Mouse (Mus musculus) embryonic facial prominence, embryonic 10.5 days (tissue): ENCODE data around the gene Erich3. TPM values are rescaled to one million over a fixed set of nuclear protein-coding genes. Genes with fewer than 3 reads are reported as not detected.
"Not testable (repeated sequence)": the region's sequence is repeated elsewhere in the genome, so short reads cannot be mapped to it uniquely, and the experiment has no call there.

ENCODE experiments used
- DNase-seq: peaks from one replicate; pipeline ENCODE4 v3.0.0-alpha.2; 2017; ENCODE audit warnings: low spot score
- H3K27ac ChIP-seq: fragments of 300-500 bp; sonication (generic); replicated peaks from 2 replicates; pipeline ENCODE4 v1.5.1; 2016; ENCODE audit warnings: mild to moderate bottlenecking
- H3K27me3 ChIP-seq: fragments of 300-500 bp; sonication (generic); replicated peaks from 2 replicates; pipeline ENCODE4 v1.6.1; 2016; ENCODE audit warnings: low read depth, mild to moderate bottlenecking; ENCODE audit not compliant: poor library complexity, severe bottlenecking
- H3K36me3 ChIP-seq: fragments of 300-500 bp; sonication (generic); replicated peaks from 2 replicates; pipeline ENCODE4 v1.6.1; 2016; ENCODE audit warnings: mild to moderate bottlenecking, moderate library complexity
- H3K4me1 ChIP-seq: fragments of 300-500 bp; sonication (generic); 2 replicates; pipeline ENCODE4 v1.6.1; 2016
- H3K4me3 ChIP-seq: fragments of 300-500 bp; sonication (generic); 2 replicates; pipeline ENCODE4 v1.5.1; 2016; ENCODE audit warnings: mild to moderate bottlenecking, moderate library complexity
- H3K9me3 ChIP-seq: fragments of 300-500 bp; sonication (generic); 2 replicates; pipeline ENCODE4 v1.6.1; 2016; ENCODE audit warnings: mild to moderate bottlenecking
- WGBS: fragments of 180-500 bp; shearing (Covaris S2); methylation state at CpG from one replicate; pipeline ENCODE4 v1.1.7; 2016; 5-methylcytosine and 5-hydroxymethylcytosine counted together
- polyA plus RNA-seq: library from polyadenylated mRNA; unstranded; fragments of >200 nt; fragmentation: Nextera tagmentation; extraction: Ambion mirVana; gene quantifications from 2 replicates; pipeline ENCODE4 v1.2.1, GENCODE M21; 2016

The Erich3 gene
- polyA plus RNA-seq: 0.19 and 0.36 TPM in 2 replicates

DNA sequence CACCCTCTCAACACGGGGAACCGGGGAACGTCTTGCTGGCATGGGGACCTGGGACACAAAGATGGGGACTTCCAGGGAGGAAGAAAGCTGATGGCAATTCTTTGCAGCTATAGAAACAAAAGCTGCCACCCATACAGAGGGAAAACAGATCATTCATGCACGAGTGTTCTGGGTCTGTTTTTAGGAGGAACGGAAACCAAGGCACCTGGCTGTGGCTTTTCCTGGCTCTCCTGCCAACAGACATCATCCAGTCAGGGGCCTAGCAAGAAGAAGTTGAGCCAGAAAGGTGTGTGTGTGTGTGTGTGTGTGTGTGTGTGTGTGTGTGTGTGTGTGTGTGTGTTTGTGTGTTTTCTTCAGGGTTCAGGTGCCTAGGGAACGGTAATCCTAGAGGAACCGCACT lies at the start of gene Erich3:
Gene Erich3 (plus strand): TSS at position 315 of the 400 bp plus-strand sequence.
- DNase-seq: no peak
- H3K27ac ChIP-seq: no peak within 1 kb of the TSS
- no peaks in the 10 kb centered on the region for H3K9me3 ChIP-seq
- H3K4me3 ChIP-seq: peak within 1 kb of the TSS; percentile 56
- no peaks in the 10 kb centered on the region for H3K36me3 ChIP-seq
- H3K27me3 ChIP-seq: peaks cover 53% of the 10 kb centered on the region
- H3K4me1 ChIP-seq: peaks cover 11% of the 10 kb centered on the region
- 31% methylated on average over 7 of the region's 7 CpGs for WGBS

DNA sequence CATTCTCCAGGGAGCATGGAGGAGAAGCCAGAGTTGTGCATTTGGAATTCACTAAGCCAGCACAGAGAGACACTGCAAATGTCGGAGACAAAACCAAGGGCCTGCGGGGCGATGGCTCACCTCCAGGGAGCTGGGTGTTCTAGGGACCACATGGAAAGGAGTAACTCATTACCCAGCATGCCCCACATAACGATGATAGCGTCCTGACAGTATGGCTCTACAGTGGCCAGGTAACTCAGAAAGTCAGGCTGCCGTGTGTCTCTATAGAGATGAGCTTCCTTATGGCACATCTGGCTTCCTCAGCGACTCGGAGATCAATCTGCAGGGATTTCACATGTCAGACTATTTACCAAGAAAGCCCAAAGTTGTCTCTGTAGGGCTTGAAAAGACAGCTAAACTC lies 48.9 kb upstream of the Erich3 start:
- 90% methylated on average over 8 of the region's 8 CpGs for WGBS
- Histone ChIP-seq H3K27ac (no peak overlapping the region), H3K36me3 (peaks cover 46% of the 10 kb centered on the region), H3K27me3 (no peaks in the 10 kb centered on the region), H3K9me3 (no peaks in the 10 kb centered on the region), H3K4me3 (no peak overlapping the region), H3K4me1 (no peaks in the 10 kb centered on the region)
- no peak for DNase-seq

DNA sequence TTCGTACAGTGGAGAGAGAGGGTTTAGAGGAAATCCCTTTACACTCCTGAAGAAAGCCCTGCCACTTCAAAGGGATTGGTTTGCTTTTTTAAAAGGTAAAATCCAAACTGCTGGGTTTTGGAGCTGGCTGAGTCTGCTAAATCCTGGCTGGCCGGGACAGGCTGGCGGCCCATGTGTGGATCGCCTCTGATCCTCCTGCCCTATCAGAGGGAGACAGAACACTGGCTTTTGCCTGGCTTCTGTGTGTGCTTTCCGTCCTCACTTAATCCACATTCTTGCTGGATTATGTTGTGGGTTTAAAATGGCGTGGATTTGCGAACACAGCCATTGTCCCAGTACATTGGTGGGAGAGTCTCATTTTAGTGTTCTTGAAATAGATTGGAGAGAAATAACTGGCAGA lies 48.4 kb upstream of the Erich3 start:
- 86% methylated on average over 7 of the region's 7 CpGs for WGBS
- Histone ChIP-seq H3K27ac (no peak overlapping the region), H3K4me1 (no peaks in the 10 kb centered on the region), H3K27me3 (no peaks in the 10 kb centered on the region), H3K9me3 (no peaks in the 10 kb centered on the region), H3K4me3 (no peak overlapping the region), H3K36me3 (peaks cover 50% of the 10 kb centered on the region)
- DNase-seq: no peak

DNA sequence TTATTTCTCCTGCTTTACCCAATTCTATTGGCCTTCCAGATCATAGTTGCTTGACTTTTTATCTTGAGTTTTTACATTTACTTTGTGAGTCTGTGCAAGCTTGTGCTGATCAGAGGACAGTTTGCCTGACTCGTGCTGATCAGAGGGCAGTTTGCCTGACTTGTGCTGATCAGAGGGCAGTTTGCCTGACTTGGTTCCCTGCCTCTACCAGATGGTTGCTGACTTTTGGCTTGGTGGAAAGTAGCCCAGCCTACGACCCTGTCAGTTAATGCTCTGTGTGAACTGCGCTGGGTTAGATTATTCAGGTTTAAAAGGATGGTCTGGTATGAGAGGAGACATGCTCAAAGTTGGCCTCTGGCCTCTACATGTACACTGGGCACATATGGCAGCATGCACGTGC lies 47.6 kb upstream of the Erich3 start:
- H3K4me1 ChIP-seq: no peaks in the 10 kb centered on the region
- WGBS: 93% methylated on average over 4 of the region's 4 CpGs

DNA sequence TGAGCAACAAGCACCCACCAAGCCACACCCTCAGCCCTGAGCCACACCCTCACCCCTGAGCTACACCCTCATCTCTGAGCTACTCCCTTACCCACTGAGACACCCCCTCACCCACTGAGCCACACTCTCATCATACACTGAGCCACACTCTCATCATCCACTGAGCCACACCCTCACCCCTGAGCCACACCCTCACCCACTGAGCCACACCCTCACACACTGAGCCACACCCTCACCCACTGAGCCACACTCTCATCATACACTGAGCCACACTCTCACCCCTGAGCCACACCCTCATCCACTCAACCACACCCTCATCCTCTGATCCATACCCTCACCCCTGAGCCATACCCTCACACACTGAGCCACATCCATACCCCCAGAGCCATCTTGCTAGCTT lies 35.4 kb upstream of the Erich3 start:
- Histone ChIP-seq H3K27me3 (no peaks in the 10 kb centered on the region), H3K4me1 (no peaks in the 10 kb centered on the region), H3K9me3 (no peaks in the 10 kb centered on the region), H3K27ac (no peak overlapping the region), H3K4me3 (no peak overlapping the region), H3K36me3 (peaks cover 5% of the 10 kb centered on the region; the same call in 1 of the 2 replicates)
- no peak for DNase-seq

More for the DNA sequence above, 47.6 kb upstream of the Erich3 start:
- Histone ChIP-seq H3K9me3 (no peaks in the 10 kb centered on the region), H3K36me3 (peaks cover 50% of the 10 kb centered on the region), H3K27ac (no peak overlapping the region), H3K27me3 (no peaks in the 10 kb centered on the region), H3K4me3 (no peak overlapping the region)
- DNase-seq: no peak

DNA sequence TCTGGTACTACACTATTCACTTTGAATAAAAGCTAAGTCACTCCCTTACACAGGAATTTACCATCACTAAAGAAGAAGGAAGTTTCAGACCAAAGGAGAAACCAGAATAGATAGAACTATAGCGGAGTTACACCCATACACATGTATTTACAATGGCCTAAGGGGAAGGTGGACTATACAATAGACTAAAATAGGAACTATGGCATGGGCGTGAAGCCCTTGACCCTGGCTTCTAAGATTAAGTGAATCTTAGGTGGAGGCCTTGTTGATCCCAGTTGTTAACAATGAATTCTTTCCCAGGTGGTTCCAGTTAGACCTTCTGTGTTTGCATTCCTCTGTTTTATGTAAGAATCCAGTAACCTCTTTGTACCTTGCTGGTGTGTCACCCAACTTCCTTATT lies 32.4 kb upstream of the Erich3 start:
- H3K27ac ChIP-seq, H3K27me3 ChIP-seq, H3K4me1 ChIP-seq, H3K9me3 ChIP-seq, H3K4me3 ChIP-seq, H3K36me3 ChIP-seq, DNase-seq: not testable (repeated sequence)
- WGBS: 87% methylated on average over 2 of the region's 2 CpGs

DNA sequence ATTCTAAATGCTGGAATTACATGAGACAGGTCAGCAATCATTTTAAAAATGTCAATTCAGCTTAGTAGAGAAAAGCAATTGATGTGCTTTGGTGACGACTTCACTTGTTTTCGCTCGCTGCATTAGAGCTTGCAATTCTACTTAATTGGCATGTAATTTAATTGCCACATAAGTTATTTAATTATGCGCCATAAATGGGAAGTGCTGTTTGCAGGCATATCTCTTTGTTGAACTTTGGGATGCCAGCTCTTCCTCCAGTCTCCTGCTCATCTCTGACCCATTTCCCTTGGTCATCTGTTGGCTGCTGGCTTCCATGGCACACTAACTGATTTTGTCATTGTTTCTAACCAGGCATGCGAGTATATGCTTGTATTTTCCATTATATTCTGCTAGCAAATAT lies 30.6 kb upstream of the Erich3 start:
- WGBS: 84% methylated on average over 5 of the region's 5 CpGs
- Histone ChIP-seq H3K9me3 (no peaks in the 10 kb centered on the region), H3K27ac (no peak overlapping the region), H3K4me3 (no peak overlapping the region), H3K4me1 (no peaks in the 10 kb centered on the region), H3K27me3 (no peaks in the 10 kb centered on the region), H3K36me3 (no peaks in the 10 kb centered on the region)
- DNase-seq: no peak

DNA sequence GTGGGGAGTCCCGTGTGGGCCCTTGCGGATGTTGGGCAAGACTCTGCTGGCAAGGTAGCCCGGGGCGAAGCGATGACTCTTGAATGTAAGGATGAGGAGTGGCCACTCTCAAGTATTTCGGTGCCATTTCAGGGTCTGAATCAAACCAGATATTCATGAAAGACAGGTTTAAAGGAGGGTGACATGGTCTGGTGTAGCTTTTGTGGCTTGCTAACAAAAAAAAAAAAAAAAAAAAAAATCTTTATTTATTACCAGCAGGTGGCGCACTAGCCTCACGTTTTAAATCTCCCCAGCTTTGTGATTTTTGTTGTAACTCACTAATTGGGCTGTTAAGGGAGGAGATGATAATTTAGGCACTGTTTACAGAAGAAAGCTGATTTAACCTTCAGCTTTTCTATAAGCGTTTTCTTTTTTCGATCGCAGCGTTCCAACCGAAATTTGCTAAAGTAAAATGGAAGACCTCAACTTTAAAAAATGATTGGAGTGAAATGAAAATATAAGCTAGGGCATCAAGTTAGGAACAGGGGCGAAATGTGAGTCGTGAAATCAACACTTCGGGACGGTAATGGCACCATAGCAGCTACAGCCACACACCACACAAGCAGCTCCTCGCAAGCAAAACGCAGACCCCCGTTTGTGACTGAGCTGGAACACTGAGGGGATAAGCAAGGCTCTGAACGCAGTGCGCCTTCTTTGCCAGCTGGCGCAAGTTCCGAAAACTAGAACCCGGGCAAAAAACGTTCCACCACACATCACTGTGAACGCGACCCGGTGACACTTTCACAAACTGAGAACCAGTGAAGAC lies 16.8 kb upstream of the Erich3 start:
- Histone ChIP-seq H3K4me3 (0 out of 2 replicates have a peak overlapping the region, but pooled peaks have one; percentile 5), H3K27ac (no peak overlapping the region)
- 64% methylated on average over 29 of the region's 29 CpGs for WGBS

DNA sequence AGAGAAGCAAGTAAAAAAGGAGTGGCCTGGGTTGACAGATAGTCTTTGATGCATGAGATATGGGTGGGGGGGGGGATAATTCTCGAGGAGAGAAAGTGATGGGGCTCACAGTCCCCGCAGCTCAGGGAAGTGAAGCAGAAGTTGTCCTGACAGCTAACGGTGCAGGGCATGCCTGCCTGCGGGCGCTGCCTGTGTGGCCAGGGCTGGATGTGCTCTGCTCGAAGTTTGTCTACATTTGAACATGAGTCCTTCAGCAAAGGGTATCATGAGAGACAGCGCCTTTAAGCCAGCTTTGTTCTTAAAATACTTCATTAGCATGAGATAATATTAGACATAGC lies 16.2 kb upstream of the Erich3 start:
- H3K4me1 ChIP-seq: peaks cover 15% of the 10 kb centered on the region
- no peak overlapping the region for H3K27ac ChIP-seq
- DNase-seq: no peak
- H3K4me3 ChIP-seq: no peak overlapping the region
- WGBS: 73% methylated on average over 7 of the region's 7 CpGs
- no peaks in the 10 kb centered on the region for H3K9me3 ChIP-seq
- no peaks in the 10 kb centered on the region for H3K36me3 ChIP-seq
- H3K27me3 ChIP-seq: peaks cover 18% of the 10 kb centered on the region

More for the DNA sequence above, 16.8 kb upstream of the Erich3 start:
- Histone ChIP-seq H3K36me3 (no peaks in the 10 kb centered on the region), H3K4me1 (peaks cover 15% of the 10 kb centered on the region), H3K27me3 (peaks cover 12% of the 10 kb centered on the region), H3K9me3 (no peaks in the 10 kb centered on the region)
- DNase-seq: no peak

DNA sequence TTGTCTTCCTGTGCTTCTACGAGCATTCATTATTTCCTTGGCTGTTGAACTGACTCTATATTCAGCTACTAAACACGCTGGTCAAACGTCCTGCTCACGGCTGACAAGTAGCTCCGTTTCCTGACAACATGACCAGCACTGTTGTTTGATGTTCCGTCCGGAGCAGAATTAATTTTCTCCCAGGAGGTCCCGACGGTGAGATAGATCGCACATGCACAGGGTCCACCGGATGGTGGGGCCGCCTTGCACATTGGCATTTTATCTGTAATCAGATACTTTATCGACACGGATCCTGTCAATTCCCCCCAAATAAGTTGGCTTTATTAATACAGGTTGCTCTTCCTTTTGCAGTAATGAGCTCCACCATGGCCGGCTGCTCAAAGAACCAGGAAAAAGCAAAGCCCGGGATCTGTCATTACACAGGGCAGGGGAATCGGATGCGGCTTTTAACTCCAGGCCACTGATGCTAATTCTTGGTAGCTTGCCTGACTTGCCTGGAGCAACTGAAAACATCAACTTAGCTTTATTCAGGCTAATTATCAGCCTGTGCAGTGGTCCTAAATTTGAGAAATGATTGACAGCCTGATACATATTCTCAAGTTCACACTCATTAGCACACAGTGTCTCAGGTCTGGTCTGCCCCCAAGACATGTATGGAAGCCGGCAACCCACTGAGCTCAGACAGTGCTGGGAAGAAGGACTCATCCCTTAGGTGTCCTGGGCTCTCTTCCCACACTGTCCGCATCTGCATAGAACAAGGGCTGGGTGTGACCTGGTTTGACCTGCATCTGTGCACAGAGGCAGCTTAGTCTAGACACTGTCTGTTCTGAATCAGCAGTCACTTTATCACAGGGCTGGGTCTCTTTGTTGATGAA lies 14.0 kb upstream of the Erich3 start:
- no peak for DNase-seq
- H3K9me3 ChIP-seq: no peaks in the 10 kb centered on the region
- H3K36me3 ChIP-seq: no peaks in the 10 kb centered on the region
- 67% methylated on average over 20 of the region's 20 CpGs for WGBS
- H3K27ac ChIP-seq: no peak overlapping the region
- peaks cover 22% of the 10 kb centered on the region for H3K27me3 ChIP-seq
- peaks cover 30% of the 10 kb centered on the region for H3K4me1 ChIP-seq
- no peak overlapping the region for H3K4me3 ChIP-seq

DNA sequence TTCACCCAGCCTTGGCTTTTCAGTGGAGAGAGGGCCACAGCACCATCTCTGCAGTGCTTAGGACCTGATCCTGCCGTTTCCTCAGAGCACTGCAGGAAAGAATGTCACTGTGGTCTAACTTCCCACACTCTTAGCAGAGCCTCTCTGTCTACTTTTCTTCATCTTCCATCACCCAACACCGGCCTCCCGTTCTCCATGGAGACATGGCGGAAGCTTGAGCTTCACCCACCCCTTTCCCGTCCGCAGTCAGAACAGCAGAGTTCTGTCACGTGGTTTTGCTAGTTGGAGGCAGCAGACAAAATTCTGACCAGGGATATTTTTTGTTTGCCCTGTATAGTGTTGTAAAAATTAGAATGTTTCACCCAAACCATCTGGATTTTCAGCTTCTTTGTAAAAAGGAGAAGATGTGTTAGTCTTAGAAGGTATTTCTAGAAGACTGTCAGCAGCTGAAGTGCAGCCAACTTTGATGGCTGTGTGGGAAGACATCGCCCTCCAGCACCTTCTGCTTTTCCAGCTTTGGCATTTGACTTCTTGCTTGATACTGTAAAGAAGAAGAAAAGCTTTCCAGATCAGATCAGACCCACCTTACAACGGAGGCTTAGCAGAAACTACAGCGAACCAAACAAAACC lies 12.4 kb upstream of the Erich3 start:
- Histone ChIP-seq H3K27ac (no peak overlapping the region), H3K9me3 (no peaks in the 10 kb centered on the region), H3K27me3 (peaks cover 22% of the 10 kb centered on the region), H3K4me3 (no peak overlapping the region), H3K36me3 (no peaks in the 10 kb centered on the region), H3K4me1 (peaks cover 35% of the 10 kb centered on the region)
- no peak for DNase-seq
- WGBS: 86% methylated on average over 10 of the region's 10 CpGs

DNA sequence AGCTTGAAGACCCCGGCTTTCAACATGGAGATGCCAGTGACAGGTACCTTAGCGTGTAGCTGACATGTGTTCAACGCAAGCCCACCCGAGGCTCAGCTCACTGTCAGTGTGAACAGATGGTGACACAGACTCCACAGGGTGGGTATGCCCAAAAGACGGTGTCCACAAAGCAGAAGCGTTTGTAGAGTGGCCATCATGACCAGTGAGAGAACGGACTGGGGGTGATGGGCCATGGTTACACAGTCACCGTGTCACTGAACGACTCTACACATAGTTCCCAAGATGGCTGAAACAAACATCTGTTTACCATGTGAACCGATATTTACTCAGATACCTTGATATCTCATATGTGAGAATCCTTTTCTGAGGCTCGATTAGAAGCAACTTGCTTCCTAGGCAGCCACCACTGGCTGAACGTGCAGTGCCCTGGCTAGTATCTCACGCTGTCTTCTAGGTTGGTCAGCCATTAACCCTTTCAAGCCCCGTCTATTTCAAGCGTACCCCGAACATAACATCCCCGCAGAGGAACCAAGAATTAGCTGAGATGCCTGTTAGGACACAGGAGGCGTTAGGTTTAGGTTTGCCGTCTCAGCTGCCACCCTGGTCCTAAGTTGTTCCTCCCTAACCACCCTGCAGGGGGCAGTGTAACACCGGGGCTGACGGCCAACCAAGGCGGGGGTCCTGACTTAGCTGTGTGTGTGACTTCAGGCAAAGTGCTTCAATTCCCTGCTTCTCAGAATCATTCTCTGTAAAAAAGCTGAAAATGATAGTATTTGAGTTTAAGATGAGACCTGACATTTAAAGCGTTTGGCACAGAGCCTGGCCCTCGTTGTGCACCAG lies 10.9 kb upstream of the Erich3 start:
- DNase-seq: peak; percentile 86
- Histone ChIP-seq H3K4me1 (peaks cover 29% of the 10 kb centered on the region), H3K36me3 (no peaks in the 10 kb centered on the region), H3K4me3 (no peak overlapping the region), H3K9me3 (no peaks in the 10 kb centered on the region), H3K27ac (no peak overlapping the region), H3K27me3 (peaks cover 21% of the 10 kb centered on the region)
- 47% methylated on average over 24 of the region's 24 CpGs for WGBS
